Mouse (Mus musculus): ENCODE results near the gene Slc29a4. TPM values are rescaled to one million over a fixed set of nuclear protein-coding genes. Genes with fewer than 3 reads are reported as not detected.

The Slc29a4 gene
- polyA plus RNA-seq, 1 experiment from 2014 or later, result 71.4 TPM

DNA sequence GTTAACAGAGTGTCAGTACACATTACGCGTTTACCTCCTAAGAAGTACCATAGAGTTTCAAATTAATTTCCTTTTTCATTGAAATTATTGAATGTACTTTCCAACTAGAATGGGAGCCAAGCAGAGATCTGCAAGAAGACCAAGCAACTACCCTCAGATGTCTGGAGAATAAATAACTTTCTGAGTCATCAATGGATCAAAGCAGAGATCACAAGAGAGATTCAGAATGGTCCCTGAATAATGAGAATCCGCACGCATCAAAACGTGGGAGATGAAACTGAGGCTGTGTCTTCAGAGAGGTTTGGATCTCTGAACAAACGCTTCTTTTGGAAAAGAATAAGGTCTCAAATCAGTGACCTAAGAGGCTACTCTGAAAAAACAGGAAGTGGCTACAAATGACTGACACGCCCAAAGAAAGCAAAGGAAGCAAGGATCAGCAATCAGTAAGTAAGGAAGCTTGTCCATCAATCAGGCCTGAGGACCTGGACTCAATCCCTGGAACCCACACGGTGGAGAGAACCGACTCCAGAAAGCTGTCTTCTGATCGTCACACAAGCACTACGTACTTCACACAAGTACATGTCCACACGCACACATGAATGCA is 54.8 kb downstream of the Slc29a4 start:
- Histone ChIP-seq H3K9me3 (ENCODE audit: control insufficient read depth, low read length) (no peaks in the 10 kb centered on the region), H3K4me2 (ENCODE audit: low read depth, low read length) (no peak overlapping the region), H3K36me3 (ENCODE audit: control insufficient read depth, insufficient read depth, low read length) (peaks cover 70% of the 10 kb centered on the region), H3K27ac (ENCODE audit: low read depth, low read length) (no peak overlapping the region), H3K4me1 (ENCODE audit: control insufficient read depth, insufficient read depth, low read length) (no peaks in the 10 kb centered on the region), H3K4me3 (ENCODE audit: low read depth, low read length) (no peak overlapping the region), H3K9ac (replicated peaks; ENCODE audit: low read depth, low read length) (no peak overlapping the region), H3K27me3 (ENCODE audit: control insufficient read depth, insufficient read depth, low read length) (no peaks in the 10 kb centered on the region)
- ATAC-seq (ENCODE audit: low read depth), result no peak
- 77% methylated on average over 12 of the region's 12 CpGs for WGBS

DNA sequence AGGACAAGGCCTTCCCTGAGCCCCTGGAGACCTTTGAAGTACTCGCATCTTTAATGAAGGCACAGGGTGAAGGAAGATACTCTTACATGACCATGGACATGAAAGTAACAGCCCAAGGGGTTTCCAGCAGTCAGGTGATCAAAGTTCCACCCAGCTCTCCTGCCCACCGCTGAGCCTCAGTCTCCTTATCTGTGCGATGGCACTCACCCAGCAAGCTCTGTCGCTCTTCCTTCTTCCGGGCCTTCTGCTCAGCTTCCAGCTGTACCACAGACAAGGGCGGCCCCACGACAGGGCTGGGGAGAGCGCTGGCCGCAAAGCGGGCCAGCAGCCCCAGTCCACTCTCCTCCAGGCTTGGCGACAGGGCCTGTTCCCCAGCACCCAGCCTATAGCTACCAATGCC is 57.9 kb downstream of the Slc29a4 start:
- Histone ChIP-seq H3K4me3 (ENCODE audit: low read depth, low read length) (no peak overlapping the region), H3K9ac (replicated peaks; ENCODE audit: low read depth, low read length) (no peak overlapping the region), H3K27ac (ENCODE audit: low read depth, low read length) (no peak overlapping the region), H3K36me3 (ENCODE audit: control insufficient read depth, insufficient read depth, low read length) (peaks cover 49% of the 10 kb centered on the region), H3K27me3 (ENCODE audit: control insufficient read depth, insufficient read depth, low read length) (no peaks in the 10 kb centered on the region), H3K4me1 (ENCODE audit: control insufficient read depth, insufficient read depth, low read length) (no peaks in the 10 kb centered on the region), H3K9me3 (ENCODE audit: control insufficient read depth, low read length) (no peaks in the 10 kb centered on the region), H3K4me2 (ENCODE audit: low read depth, low read length) (no peak overlapping the region)
- no peak for ATAC-seq (ENCODE audit: low read depth)
- 86% methylated on average over 10 of the region's 11 CpGs for WGBS

DNA sequence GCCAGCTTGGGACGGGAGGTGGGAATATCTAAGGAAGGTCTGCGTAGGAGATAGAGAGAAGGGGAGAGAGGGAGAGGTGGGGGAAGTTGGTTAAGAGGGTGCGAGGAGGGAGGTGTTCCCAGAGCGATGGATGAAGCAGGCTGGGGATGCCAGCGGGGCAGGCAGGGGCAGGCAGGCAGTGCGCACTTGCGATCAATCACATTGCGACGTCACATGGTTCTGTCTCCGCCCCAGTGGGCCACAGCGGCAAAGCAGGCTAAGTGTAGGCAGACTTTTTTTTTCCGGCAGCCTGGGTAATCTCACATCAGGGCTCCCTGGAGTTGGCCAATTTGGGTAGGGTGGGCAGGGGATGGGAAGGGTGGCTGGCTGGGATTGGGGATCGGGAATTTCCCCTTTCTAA is 59.9 kb downstream of the Slc29a4 start:
- no peak for ATAC-seq (ENCODE audit: low read depth)
- no peaks in the 10 kb centered on the region for H3K4me1 ChIP-seq (ENCODE audit: control insufficient read depth, insufficient read depth, low read length)
- no peaks in the 10 kb centered on the region for H3K27me3 ChIP-seq (ENCODE audit: control insufficient read depth, insufficient read depth, low read length)
- no peaks in the 10 kb centered on the region for H3K9me3 ChIP-seq (ENCODE audit: control insufficient read depth, low read length)
- no peak overlapping the region for H3K27ac ChIP-seq (ENCODE audit: low read depth, low read length)
- H3K9ac ChIP-seq (replicated peaks; ENCODE audit: low read depth, low read length), result no peak overlapping the region
- H3K4me3 ChIP-seq (ENCODE audit: low read depth, low read length), result no peak overlapping the region
- no peak overlapping the region for H3K4me2 ChIP-seq (ENCODE audit: low read depth, low read length)
- H3K36me3 ChIP-seq (ENCODE audit: control insufficient read depth, insufficient read depth, low read length), result peaks cover 54% of the 10 kb centered on the region
- WGBS, result 48% methylated on average over 13 of the region's 13 CpGs

DNA sequence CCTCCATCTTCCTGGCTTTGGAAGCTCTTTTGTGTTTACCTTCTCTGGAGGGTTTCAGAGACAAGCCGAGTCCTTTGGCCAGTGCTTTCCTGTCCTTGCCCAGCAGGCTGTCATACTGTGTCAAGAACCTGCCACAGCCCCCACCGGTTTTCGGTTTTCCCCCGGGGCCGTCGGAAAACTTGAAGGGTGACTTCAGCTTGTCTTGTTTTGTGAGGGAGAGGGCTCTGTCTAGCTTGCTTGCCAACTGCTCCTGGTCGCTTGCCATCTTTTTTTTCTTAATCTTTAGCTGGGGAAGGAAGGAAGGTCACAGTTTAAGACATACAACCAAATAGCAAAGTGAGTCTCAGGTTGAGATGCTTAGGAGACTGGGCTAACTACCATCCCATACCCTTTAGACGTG is 67.5 kb downstream of the Slc29a4 start:
- H3K27ac ChIP-seq (ENCODE audit: low read depth, low read length), result no peak overlapping the region; the same call in 1 of the 2 replicates
- no peak overlapping the region for H3K4me3 ChIP-seq (ENCODE audit: low read depth, low read length)
- 91% methylated on average over 8 of the region's 8 CpGs for WGBS
- H3K9ac ChIP-seq (replicated peaks; ENCODE audit: low read depth, low read length), result no peak overlapping the region
- no peaks in the 10 kb centered on the region for H3K27me3 ChIP-seq (ENCODE audit: control insufficient read depth, insufficient read depth, low read length)
- no peak overlapping the region for H3K4me2 ChIP-seq (ENCODE audit: low read depth, low read length)
- H3K9me3 ChIP-seq (ENCODE audit: control insufficient read depth, low read length), result no peaks in the 10 kb centered on the region
- no peak for ATAC-seq (ENCODE audit: low read depth)
- H3K36me3 ChIP-seq (ENCODE audit: control insufficient read depth, insufficient read depth, low read length), result peaks cover 68% of the 10 kb centered on the region
- H3K4me1 ChIP-seq (ENCODE audit: control insufficient read depth, insufficient read depth, low read length), result peaks cover 13% of the 10 kb centered on the region; the same call in 1 of the 2 replicates

DNA sequence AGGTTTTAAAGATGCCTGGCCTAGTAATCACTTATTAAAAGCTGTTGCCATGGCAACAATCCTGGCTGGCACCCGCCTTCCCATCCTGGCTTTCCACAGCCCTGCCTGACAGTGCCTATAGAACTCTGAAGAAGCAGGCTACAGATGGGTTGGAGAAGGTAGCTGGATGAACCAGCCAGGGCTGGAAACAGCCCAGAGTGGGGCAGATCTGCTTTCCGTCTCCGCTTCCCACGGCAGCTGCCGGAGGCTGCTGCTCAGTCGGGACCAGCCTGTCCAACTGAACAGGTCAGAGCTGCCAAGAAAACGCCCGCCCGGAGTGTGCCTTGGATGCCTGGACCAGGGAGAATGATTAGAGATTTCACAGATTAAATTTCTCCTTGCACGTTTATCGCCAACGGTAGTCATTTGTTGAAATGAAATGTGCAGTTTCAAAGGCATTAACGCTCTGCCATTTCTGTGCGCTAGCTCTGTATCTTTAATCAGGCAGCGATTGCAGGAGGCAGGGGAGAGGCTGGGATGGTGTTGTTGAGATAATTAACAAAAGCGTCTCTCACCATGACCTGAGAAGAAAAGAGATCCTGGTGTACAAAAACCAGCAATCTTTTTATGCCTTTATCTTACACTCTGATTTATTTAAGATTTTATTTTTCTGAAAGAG is 69.1 kb downstream of the Slc29a4 start:
- Histone ChIP-seq H3K27ac (ENCODE audit: low read depth, low read length) (peak overlapping the region; percentile 82), H3K4me2 (ENCODE audit: low read depth, low read length) (no peak overlapping the region), H3K9me3 (ENCODE audit: control insufficient read depth, low read length) (no peaks in the 10 kb centered on the region), H3K4me1 (ENCODE audit: control insufficient read depth, insufficient read depth, low read length) (peaks cover 13% of the 10 kb centered on the region; the same call in 1 of the 2 replicates), H3K4me3 (ENCODE audit: low read depth, low read length) (no peak overlapping the region), H3K36me3 (ENCODE audit: control insufficient read depth, insufficient read depth, low read length) (peaks cover 77% of the 10 kb centered on the region), H3K27me3 (ENCODE audit: control insufficient read depth, insufficient read depth, low read length) (no peaks in the 10 kb centered on the region), H3K9ac (replicated peaks; ENCODE audit: low read depth, low read length) (no peak overlapping the region)
- peak; percentile 47; the same call in 1 of the 2 replicates for ATAC-seq (ENCODE audit: low read depth)
- 56% methylated on average over 16 of the region's 16 CpGs for WGBS

DNA sequence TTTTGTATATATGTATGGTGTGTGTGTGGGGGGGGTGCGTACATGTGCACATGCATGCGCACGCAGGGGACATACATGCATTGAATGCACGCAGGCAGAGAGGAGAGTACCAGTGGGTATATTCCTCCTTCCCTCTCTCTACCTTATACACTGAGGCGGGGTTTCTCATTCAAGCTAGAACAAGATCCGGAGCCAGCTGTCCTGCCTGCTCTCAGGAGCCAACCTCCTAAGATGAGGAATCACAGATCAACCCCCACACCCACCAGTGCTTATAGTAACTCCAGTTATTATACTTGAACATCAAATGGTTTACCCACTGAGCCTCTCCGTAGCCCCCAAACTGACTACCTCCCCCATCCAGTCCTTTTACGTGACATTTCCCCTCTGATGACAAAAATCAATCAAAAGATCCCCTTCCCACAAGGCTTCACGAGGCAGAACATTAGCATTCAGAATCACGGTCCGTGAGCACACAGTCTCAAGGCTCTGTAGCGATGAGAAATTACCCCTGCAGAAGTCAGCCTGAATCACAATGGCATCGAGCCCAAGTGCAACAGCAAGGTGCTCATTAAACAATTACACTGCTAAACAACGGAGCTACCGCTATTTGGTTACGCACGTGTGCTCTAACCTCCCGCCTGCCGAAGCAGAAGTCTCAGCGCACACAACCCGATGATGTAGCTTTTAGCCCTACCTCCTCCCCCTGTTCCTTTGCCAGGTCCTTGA is 69.9 kb downstream of the Slc29a4 start:
- peaks cover 77% of the 10 kb centered on the region for H3K36me3 ChIP-seq (ENCODE audit: control insufficient read depth, insufficient read depth, low read length)
- peaks cover 13% of the 10 kb centered on the region; the same call in 1 of the 2 replicates for H3K4me1 ChIP-seq (ENCODE audit: control insufficient read depth, insufficient read depth, low read length)
- no peaks in the 10 kb centered on the region for H3K27me3 ChIP-seq (ENCODE audit: control insufficient read depth, insufficient read depth, low read length)
- H3K9ac ChIP-seq (replicated peaks; ENCODE audit: low read depth, low read length), result no peak overlapping the region
- 54% methylated on average over 21 of the region's 21 CpGs for WGBS
- no peaks in the 10 kb centered on the region for H3K9me3 ChIP-seq (ENCODE audit: control insufficient read depth, low read length)
- H3K27ac ChIP-seq (ENCODE audit: low read depth, low read length), result peak overlapping the region; percentile 82
- no peak overlapping the region for H3K4me3 ChIP-seq (ENCODE audit: low read depth, low read length)
- no peak overlapping the region for H3K4me2 ChIP-seq (ENCODE audit: low read depth, low read length)
- no peak for ATAC-seq (ENCODE audit: low read depth)

GRCm38 (mm10) chr5:142764306-142764705 is 72.0 kb downstream of the Slc29a4 start:
- Histone ChIP-seq H3K9ac (replicated peaks; ENCODE audit: low read depth, low read length) (no peak overlapping the region), H3K36me3 (ENCODE audit: control insufficient read depth, insufficient read depth, low read length) (peaks cover 68% of the 10 kb centered on the region), H3K27ac (ENCODE audit: low read depth, low read length) (no peak overlapping the region), H3K4me2 (ENCODE audit: low read depth, low read length) (no peak overlapping the region), H3K9me3 (ENCODE audit: control insufficient read depth, low read length) (no peaks in the 10 kb centered on the region), H3K4me3 (ENCODE audit: low read depth, low read length) (no peak overlapping the region), H3K4me1 (ENCODE audit: control insufficient read depth, insufficient read depth, low read length) (peaks cover 20% of the 10 kb centered on the region), H3K27me3 (ENCODE audit: control insufficient read depth, insufficient read depth, low read length) (no peaks in the 10 kb centered on the region)
- no peak for ATAC-seq (ENCODE audit: low read depth)
- 49% methylated on average over 11 of the region's 11 CpGs for WGBS

DNA sequence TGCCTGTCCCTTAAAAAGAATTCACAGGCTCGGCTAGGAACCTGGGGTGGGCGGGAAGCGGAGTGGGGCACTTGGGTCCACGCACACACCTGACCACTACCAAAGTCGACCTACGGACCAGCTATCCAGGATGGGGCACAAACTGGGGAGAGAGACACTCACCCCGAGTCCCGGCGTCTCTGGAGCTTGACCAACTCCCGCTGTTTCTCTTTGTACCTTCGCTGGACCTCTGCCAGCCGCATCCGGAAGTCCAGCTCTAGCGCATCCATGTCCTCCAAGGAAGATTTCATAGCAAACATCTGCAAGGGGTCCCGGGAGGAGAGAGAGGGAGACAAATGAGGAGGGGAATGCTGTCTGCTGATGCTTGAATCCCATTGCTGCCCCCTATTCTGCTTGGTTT is 72.6 kb downstream of the Slc29a4 start:
- Histone ChIP-seq H3K27ac (ENCODE audit: low read depth, low read length) (no peak overlapping the region), H3K4me2 (ENCODE audit: low read depth, low read length) (no peak overlapping the region), H3K27me3 (ENCODE audit: control insufficient read depth, insufficient read depth, low read length) (no peaks in the 10 kb centered on the region), H3K36me3 (ENCODE audit: control insufficient read depth, insufficient read depth, low read length) (peaks cover 68% of the 10 kb centered on the region), H3K4me3 (ENCODE audit: low read depth, low read length) (no peak overlapping the region), H3K9me3 (ENCODE audit: control insufficient read depth, low read length) (no peaks in the 10 kb centered on the region), H3K4me1 (ENCODE audit: control insufficient read depth, insufficient read depth, low read length) (peaks cover 20% of the 10 kb centered on the region), H3K9ac (replicated peaks; ENCODE audit: low read depth, low read length) (no peak overlapping the region)
- 69% methylated on average over 15 of the region's 15 CpGs for WGBS
- ATAC-seq (ENCODE audit: low read depth), result no peak

DNA sequence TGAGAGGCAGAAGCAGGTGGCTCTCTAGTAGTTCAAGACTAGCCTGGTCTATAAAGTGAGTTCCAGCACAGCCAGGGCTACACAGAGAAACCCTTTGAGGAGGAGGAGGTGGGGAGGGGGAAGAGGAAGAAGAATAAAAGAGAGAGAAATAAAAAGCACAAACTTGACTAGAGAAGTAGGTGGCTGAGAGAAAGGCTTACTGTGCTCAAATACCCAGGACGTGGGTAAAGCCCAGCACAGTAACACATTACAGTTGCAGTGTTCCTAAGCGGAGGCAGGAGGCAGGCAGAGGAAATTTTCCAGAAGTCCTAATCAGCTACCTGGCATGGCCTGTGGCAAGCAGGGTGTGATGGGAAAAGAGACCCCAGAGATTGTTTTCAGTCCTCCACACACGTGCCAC is 74.4 kb downstream of the Slc29a4 start:
- H3K4me2 ChIP-seq (ENCODE audit: low read depth, low read length), result no peak overlapping the region
- no peak overlapping the region for H3K9ac ChIP-seq (replicated peaks; ENCODE audit: low read depth, low read length)
- H3K27ac ChIP-seq (ENCODE audit: low read depth, low read length), result no peak overlapping the region
- H3K4me3 ChIP-seq (ENCODE audit: low read depth, low read length), result no peak overlapping the region
- ATAC-seq (ENCODE audit: low read depth), result no peak
- no peaks in the 10 kb centered on the region for H3K9me3 ChIP-seq (ENCODE audit: control insufficient read depth, low read length)
- WGBS, result 88% methylated on average over 3 of the region's 3 CpGs
- H3K4me1 ChIP-seq (ENCODE audit: control insufficient read depth, insufficient read depth, low read length), result peaks cover 16% of the 10 kb centered on the region
- no peaks in the 10 kb centered on the region for H3K27me3 ChIP-seq (ENCODE audit: control insufficient read depth, insufficient read depth, low read length)
- peaks cover 72% of the 10 kb centered on the region for H3K36me3 ChIP-seq (ENCODE audit: control insufficient read depth, insufficient read depth, low read length)

Measured in neural tube, embryonic 14.5 days (tissue).